Mouse (Mus musculus) kidney, adult 8-10 months (tissue): Measurements from ENCODE around the gene Ubtfl1.
"Not testable (repeated sequence)": the region's sequence is repeated elsewhere in the genome, so short reads cannot be mapped to it uniquely, and the experiment has no call there.

Experiments used
- DNase-seq, 2 experiments: peaks; one replicate each; pipeline ENCODE4 v3.0.0; 2022

Gene Ubtfl1

DNA sequence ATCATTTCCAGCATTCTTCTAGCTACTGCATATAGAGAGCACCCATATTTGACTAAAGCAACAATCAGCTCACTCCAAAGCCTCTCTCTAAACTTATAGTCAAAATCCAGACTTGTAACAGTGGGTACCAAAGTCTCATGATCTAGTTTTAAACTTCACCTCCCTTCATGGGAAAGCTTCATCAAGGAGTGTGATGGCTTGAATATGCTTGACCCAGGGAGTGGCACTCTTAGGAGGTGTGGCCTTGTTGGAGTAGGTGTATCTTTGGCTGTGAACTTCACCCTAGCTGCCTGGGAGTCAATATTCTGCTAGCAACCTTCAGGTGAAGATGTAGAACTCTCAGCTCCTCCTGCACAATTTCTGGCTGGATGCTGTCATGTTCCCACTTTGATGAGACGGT lies at the start of gene Ubtfl1:
TSS of gene Ubtfl1 (plus strand) at position 301 of the 400 bp plus-strand sequence.
- no peak for DNase-seq

- not testable (repeated sequence) for DNase-seq
Measured at GRCm38 (mm10) chr9:18373026-18373425, 31.2 kb upstream of the Ubtfl1 start.

DNA sequence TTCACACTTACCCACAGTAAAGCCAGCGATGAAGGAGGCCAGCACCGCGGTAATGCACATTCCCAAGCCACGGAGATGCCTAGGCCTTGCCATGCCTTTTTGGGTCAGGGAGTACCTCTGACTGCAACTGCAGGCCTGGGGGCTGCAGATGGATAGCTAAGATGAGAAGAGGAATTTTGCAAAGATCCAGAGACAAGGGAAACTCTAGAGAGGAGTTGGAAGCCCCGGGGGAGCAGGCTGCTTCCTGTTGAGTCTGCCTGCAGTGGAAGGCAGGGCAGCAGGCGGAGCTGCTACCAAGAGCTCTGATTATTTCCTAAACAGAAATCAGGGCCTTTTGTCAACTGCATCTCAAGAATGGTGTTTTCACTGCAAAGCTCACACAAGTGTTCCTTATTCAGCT lies 18.4 kb upstream of the Ubtfl1 start:
- DNase-seq = no peak

- DNase-seq = no peak
Measured at GRCm38 (mm10) chr9:18399629-18400028, 4.6 kb upstream of the Ubtfl1 start.

DNA sequence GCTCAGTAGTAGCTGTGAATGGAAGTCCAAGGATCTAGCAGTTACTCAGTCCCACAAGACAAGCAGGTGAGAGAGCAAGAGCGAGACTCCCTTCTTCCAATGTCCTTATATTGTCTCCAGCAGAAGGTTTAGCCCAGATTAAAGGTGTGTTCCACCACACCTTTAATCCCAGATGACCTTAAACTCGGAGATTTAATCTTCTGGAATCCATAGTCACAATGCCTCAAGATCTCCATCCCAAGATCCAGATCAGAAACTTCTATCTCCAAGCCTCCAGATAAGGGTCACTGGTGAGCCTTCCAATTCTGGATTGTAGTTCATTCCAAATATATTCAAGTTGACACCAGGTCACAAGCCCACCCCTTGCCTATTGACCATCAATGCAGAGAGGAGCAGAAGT lies 1.3 kb upstream of the Ubtfl1 start, which contains the start of gene Naalad2:
TSS of gene Naalad2 (minus strand) at position 101 of the 400 bp plus-strand sequence.
- not testable (repeated sequence) for DNase-seq

DNA sequence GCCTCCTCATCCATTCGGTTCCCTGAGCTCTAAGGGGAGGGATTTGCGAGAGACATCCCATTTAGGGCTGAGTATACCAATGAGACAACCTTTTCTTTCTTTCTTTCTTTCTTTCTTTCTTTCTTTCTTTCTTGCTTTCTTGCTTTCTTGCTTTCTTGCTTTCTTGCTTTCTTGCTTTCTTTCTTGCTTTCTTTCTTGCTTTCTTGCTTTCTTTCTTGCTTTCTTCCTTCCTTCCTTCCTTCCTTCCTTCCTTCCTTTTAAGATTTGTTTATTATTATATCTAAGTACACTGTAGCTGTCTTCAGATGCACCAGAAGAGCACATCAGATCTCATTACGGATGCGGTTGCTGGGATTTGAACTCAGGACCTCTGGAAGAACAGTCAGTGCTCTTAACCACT lies 8.2 kb downstream of the Ubtfl1 start:
- DNase-seq = not testable (repeated sequence)

- DNase-seq = no peak
Measured at GRCm38 (mm10) chr9:18430354-18430753, 26.1 kb downstream of the Ubtfl1 start, which contains the start of gene Mbd3l2. TSS of gene Mbd3l2 (plus strand) at chr9:18430654.

GRCm38 (mm10) chr9:18431687-18432086 lies 27.5 kb downstream of the Ubtfl1 start:
- DNase-seq = no peak

DNA sequence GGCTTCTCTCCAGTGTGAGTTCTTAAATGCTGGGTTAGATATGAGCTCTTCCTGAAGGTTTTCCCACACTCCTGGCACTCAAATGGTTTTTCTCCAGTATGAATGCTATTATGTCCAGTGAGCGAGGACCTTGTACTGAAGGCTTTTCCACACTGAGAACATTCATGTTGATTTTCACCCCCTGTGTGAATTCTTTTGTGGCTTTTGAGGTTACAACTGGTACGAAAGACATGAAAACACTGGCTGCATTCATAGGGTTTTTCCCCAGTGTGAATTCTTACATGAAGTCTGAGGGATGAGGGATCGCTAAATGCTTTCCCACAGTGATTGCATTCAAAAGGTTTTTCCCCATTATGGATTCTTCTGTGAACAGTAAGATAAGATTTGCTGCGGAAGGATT lies 52.3 kb downstream of the Ubtfl1 start:
- DNase-seq = no peak
